Mouse (Mus musculus) heart, embryonic 13.5 days (tissue): ENCODE measurements around the gene Traf7. TPM values are rescaled to one million over a fixed set of nuclear protein-coding genes. Genes with fewer than 3 reads are reported as not detected.

ENCODE experiments used
- ATAC-seq: fragments of 200-750 bp; cut with Nextera tagmentation; 2 replicates; pipeline ENCODE4 v1.8.0; 2017; ENCODE audit warnings: moderate TSS enrichment; ENCODE audit not compliant: insufficient number of reproducible peaks, low FRiP score, low TSS enrichment; ENCODE audit errors: extremely low read depth
- H3K27ac ChIP-seq: fragments of 300-500 bp; sonication (generic); replicated peaks from 2 replicates; pipeline ENCODE4 v1.5.1; 2015; ENCODE audit warnings: moderate library complexity, mild to moderate bottlenecking, inconsistent platforms
- H3K27me3 ChIP-seq: fragments of 300-500 bp; sonication (generic); replicated peaks from 2 replicates; pipeline ENCODE4 v1.6.1; 2015; ENCODE audit warnings: mild to moderate bottlenecking, inconsistent platforms
- H3K36me3 ChIP-seq: fragments of 300-500 bp; sonication (generic); 2 replicates; pipeline ENCODE4 v1.6.1; 2015; ENCODE audit warnings: mild to moderate bottlenecking, inconsistent platforms
- H3K4me1 ChIP-seq: fragments of 300-500 bp; sonication (generic); 2 replicates; pipeline ENCODE4 v1.6.1; 2015; ENCODE audit warnings: inconsistent platforms
- H3K4me2 ChIP-seq: fragments of 300-500 bp; sonication (generic); 2 replicates; pipeline ENCODE4 v1.6.1; 2015; ENCODE audit warnings: inconsistent platforms, mild to moderate bottlenecking, moderate library complexity
- H3K4me3 ChIP-seq: fragments of 300-500 bp; sonication (generic); 2 replicates; pipeline ENCODE4 v1.5.1; 2015; ENCODE audit warnings: moderate library complexity, mild to moderate bottlenecking, inconsistent platforms
- H3K9ac ChIP-seq: fragments of 300-500 bp; sonication (generic); 2 replicates; pipeline ENCODE4 v1.6.1; 2015; ENCODE audit warnings: inconsistent platforms, mild to moderate bottlenecking, moderate library complexity
- H3K9me3 ChIP-seq: fragments of 300-500 bp; sonication (generic); 2 replicates; pipeline ENCODE4 v1.6.1; 2016; ENCODE audit warnings: inconsistent platforms
- WGBS: fragments of 180-500 bp; shearing (Covaris S2); methylation state at CpG from one replicate; pipeline ENCODE4 v1.1.7; 2015; ENCODE audit warnings: mixed read lengths; 5-methylcytosine and 5-hydroxymethylcytosine counted together
- polyA plus RNA-seq: library from polyadenylated mRNA; unstranded; fragments of >200 nt; fragmentation: Nextera tagmentation; extraction: Ambion mirVana; gene quantifications from 2 replicates; pipeline ENCODE4 v1.2.1, GENCODE M21; 2015

Gene Traf7
- polyA plus RNA-seq, 1 experiment from 2014 or later = 76.1 TPM

GRCm38 (mm10) chr17:24545247-24545646 is 17.5 kb upstream of the Traf7 start:
- H3K4me3 ChIP-seq = no peak overlapping the region
- ATAC-seq = no peak
- 76% methylated on average over 2 of the region's 2 CpGs for WGBS

GRCm38 (mm10) chr17:24544613-24545012 is 16.9 kb upstream of the Traf7 start:
- no peaks in the 10 kb centered on the region for H3K36me3 ChIP-seq
- H3K4me1 ChIP-seq = peaks cover 14% of the 10 kb centered on the region
- 13% methylated on average over 12 of the region's 12 CpGs for WGBS
- H3K4me3 ChIP-seq = peak overlapping the region; percentile 10; the same call in 1 of the 2 replicates
- H3K27ac ChIP-seq = no peak overlapping the region
- no peaks in the 10 kb centered on the region for H3K9me3 ChIP-seq
- peaks cover 7% of the 10 kb centered on the region; the same call in 1 of the 2 replicates for H3K27me3 ChIP-seq
- peak overlapping the region; percentile 33 for H3K9ac ChIP-seq
- peak overlapping the region; percentile 52 for H3K4me2 ChIP-seq
- no peak for ATAC-seq

More at GRCm38 (mm10) chr17:24545247-24545646, 17.5 kb upstream of the Traf7 start:
- peaks cover 14% of the 10 kb centered on the region for H3K4me1 ChIP-seq
- peaks cover 7% of the 10 kb centered on the region; the same call in 1 of the 2 replicates for H3K27me3 ChIP-seq
- no peak overlapping the region for H3K4me2 ChIP-seq
- no peaks in the 10 kb centered on the region for H3K9me3 ChIP-seq
- no peak overlapping the region for H3K27ac ChIP-seq
- no peak overlapping the region; the same call in 1 of the 2 replicates for H3K9ac ChIP-seq
- no peaks in the 10 kb centered on the region for H3K36me3 ChIP-seq

GRCm38 (mm10) chr17:24540375-24540774 is 12.6 kb upstream of the Traf7 start:
- Histone ChIP-seq H3K4me1 (peaks cover 6% of the 10 kb centered on the region), H3K4me2 (no peak overlapping the region), H3K27me3 (peaks cover 7% of the 10 kb centered on the region; the same call in 1 of the 2 replicates), H3K9me3 (no peaks in the 10 kb centered on the region), H3K36me3 (no peaks in the 10 kb centered on the region), H3K27ac (no peak overlapping the region), H3K4me3 (no peak overlapping the region), H3K9ac (no peak overlapping the region)
- ATAC-seq = no peak
- WGBS = 6% methylated on average over 3 of the region's 3 CpGs

GRCm38 (mm10) chr17:24538950-24539349 is 11.2 kb upstream of the Traf7 start:
- H3K4me1 ChIP-seq = no peaks in the 10 kb centered on the region
- H3K4me2 ChIP-seq = no peak overlapping the region
- H3K36me3 ChIP-seq = no peaks in the 10 kb centered on the region
- no peaks in the 10 kb centered on the region for H3K9me3 ChIP-seq
- H3K9ac ChIP-seq = no peak overlapping the region
- no peak overlapping the region for H3K27ac ChIP-seq
- ATAC-seq = no peak
- WGBS = 49% methylated on average over 8 of the region's 8 CpGs
- H3K4me3 ChIP-seq = no peak overlapping the region
- H3K27me3 ChIP-seq = no peaks in the 10 kb centered on the region

- H3K27ac ChIP-seq = no peak overlapping the region
- no peak overlapping the region for H3K9ac ChIP-seq
- H3K4me3 ChIP-seq = no peak overlapping the region
- H3K9me3 ChIP-seq = no peaks in the 10 kb centered on the region
- peaks cover 10% of the 10 kb centered on the region for H3K4me1 ChIP-seq
- no peak overlapping the region for H3K4me2 ChIP-seq
- no peaks in the 10 kb centered on the region for H3K27me3 ChIP-seq
- 38% methylated on average over 3 of the region's 3 CpGs for WGBS
- H3K36me3 ChIP-seq = no peaks in the 10 kb centered on the region
- ATAC-seq = no peak
Observed at GRCm38 (mm10) chr17:24537536-24537935, 9.8 kb upstream of the Traf7 start.

GRCm38 (mm10) chr17:24535300-24535699 is 7.6 kb upstream of the Traf7 start:
- H3K36me3 ChIP-seq = peaks cover 10% of the 10 kb centered on the region
- no peak overlapping the region for H3K9ac ChIP-seq
- H3K4me1 ChIP-seq = peaks cover 28% of the 10 kb centered on the region
- H3K9me3 ChIP-seq = no peaks in the 10 kb centered on the region
- no peak overlapping the region for H3K27ac ChIP-seq
- no peak overlapping the region for H3K4me3 ChIP-seq
- 41% methylated on average over 5 of the region's 5 CpGs for WGBS
- H3K27me3 ChIP-seq = no peaks in the 10 kb centered on the region; the same call in 1 of the 2 replicates
- H3K4me2 ChIP-seq = no peak overlapping the region
- no peak for ATAC-seq

GRCm38 (mm10) chr17:24534160-24534718 is 6.5 kb upstream of the Traf7 start, which contains the start of gene Rab26:
TSS of gene Rab26 (minus strand) at chr17:24534210.
- H3K9me3 ChIP-seq = no peaks in the 10 kb centered on the region
- H3K4me1 ChIP-seq = peaks cover 39% of the 10 kb centered on the region
- no peak for ATAC-seq
- 86% methylated on average over 8 of the region's 8 CpGs for WGBS
- H3K9ac ChIP-seq = peak within 1 kb of the TSS; percentile 74
- H3K4me3 ChIP-seq = peak within 1 kb of the TSS; percentile 50
- no peak within 1 kb of the TSS for H3K27ac ChIP-seq
- H3K36me3 ChIP-seq = peaks cover 21% of the 10 kb centered on the region
- peak within 1 kb of the TSS; percentile 88 for H3K4me2 ChIP-seq
- H3K27me3 ChIP-seq = no peaks in the 10 kb centered on the region; the same call in 1 of the 2 replicates

GRCm38 (mm10) chr17:24533099-24533992 is 5.6 kb upstream of the Traf7 start:
- Histone ChIP-seq H3K4me1 (peaks cover 45% of the 10 kb centered on the region), H3K9ac (peak overlapping the region; percentile 74), H3K4me2 (peak overlapping the region; percentile 88), H3K4me3 (peak overlapping the region; percentile 50), H3K36me3 (peaks cover 21% of the 10 kb centered on the region), H3K27ac (no peak overlapping the region), H3K9me3 (no peaks in the 10 kb centered on the region), H3K27me3 (no peaks in the 10 kb centered on the region; the same call in 1 of the 2 replicates)
- 11% methylated on average over 53 of the region's 53 CpGs for WGBS
- peak; percentile 59 for ATAC-seq

GRCm38 (mm10) chr17:24532045-24532444 is 4.3 kb upstream of the Traf7 start:
- Histone ChIP-seq H3K4me2 (no peak overlapping the region), H3K36me3 (peaks cover 21% of the 10 kb centered on the region), H3K9me3 (no peaks in the 10 kb centered on the region), H3K4me3 (no peak overlapping the region), H3K27ac (no peak overlapping the region), H3K4me1 (peaks cover 47% of the 10 kb centered on the region), H3K27me3 (no peaks in the 10 kb centered on the region; the same call in 1 of the 2 replicates), H3K9ac (peak overlapping the region; percentile 25; the same call in 1 of the 2 replicates)
- WGBS = 77% methylated on average over 7 of the region's 7 CpGs
- no peak for ATAC-seq

- no peak overlapping the region for H3K9ac ChIP-seq
- WGBS = 76% methylated on average over 3 of the region's 3 CpGs
- peaks cover 57% of the 10 kb centered on the region for H3K4me1 ChIP-seq
- H3K27ac ChIP-seq = no peak overlapping the region
- H3K4me3 ChIP-seq = no peak overlapping the region
- H3K4me2 ChIP-seq = no peak overlapping the region
- no peak for ATAC-seq
- no peaks in the 10 kb centered on the region for H3K9me3 ChIP-seq
- no peaks in the 10 kb centered on the region; the same call in 1 of the 2 replicates for H3K27me3 ChIP-seq
- H3K36me3 ChIP-seq = peaks cover 22% of the 10 kb centered on the region
Observed at GRCm38 (mm10) chr17:24531064-24531463, 3.3 kb upstream of the Traf7 start.

GRCm38 (mm10) chr17:24530361-24531050 is 2.8 kb upstream of the Traf7 start:
- WGBS = 36% methylated on average over 8 of the region's 8 CpGs

More at GRCm38 (mm10) chr17:24530361-24531050, 2.8 kb upstream of the Traf7 start:
- Histone ChIP-seq H3K4me2 (peak overlapping the region; percentile 93), H3K27ac (no peak overlapping the region), H3K36me3 (peaks cover 27% of the 10 kb centered on the region), H3K9me3 (no peaks in the 10 kb centered on the region), H3K9ac (peak overlapping the region; percentile 91), H3K4me3 (peak overlapping the region; percentile 87), H3K4me1 (peaks cover 62% of the 10 kb centered on the region), H3K27me3 (no peaks in the 10 kb centered on the region; the same call in 1 of the 2 replicates)
- no peak for ATAC-seq
